Mouse (Mus musculus): Measurements from ENCODE around the gene Ppp1r36.

DNA sequence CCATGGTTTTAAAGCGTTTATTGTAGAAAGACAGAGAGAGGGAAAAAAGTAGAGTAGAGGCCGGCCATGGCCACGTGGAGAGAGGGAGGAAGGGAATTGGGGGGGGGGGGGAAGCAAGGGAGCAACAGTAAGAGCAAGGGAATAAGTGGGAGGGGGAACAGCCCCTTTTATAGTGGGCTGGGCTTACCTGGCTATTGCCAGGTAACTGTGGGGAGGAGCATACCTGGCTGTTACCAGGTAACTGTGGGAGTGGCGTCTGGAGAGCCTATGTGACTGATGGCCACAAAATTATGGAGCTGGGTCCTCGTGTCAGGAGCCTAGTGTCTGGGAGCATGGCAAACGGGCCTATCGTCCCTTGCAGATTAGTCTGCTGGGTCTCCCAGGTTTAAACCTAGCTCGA lies 18.2 kb downstream of the Ppp1r36 start:
- TF ChIP-seq CTCF (IDR thresholded peaks at IDR 0.05; ENCODE audit: borderline replicate concordance, control insufficient read depth, extremely low read depth, insufficient read depth, low read length, poor library complexity) (no peak), POLR2A (IDR thresholded peaks at IDR 0.05; ENCODE audit: control insufficient read depth, extremely low read depth, insufficient read depth, low read length, poor library complexity) (no peak)

Measured in thymus, adult 2 months (tissue).